Mouse (Mus musculus): ENCODE data around the gene Vmn1r57.
"Not testable (repeated sequence)": the region's sequence is repeated elsewhere in the genome, so short reads cannot be mapped to it uniquely, and the experiment has no call there.

Gene Vmn1r57

DNA sequence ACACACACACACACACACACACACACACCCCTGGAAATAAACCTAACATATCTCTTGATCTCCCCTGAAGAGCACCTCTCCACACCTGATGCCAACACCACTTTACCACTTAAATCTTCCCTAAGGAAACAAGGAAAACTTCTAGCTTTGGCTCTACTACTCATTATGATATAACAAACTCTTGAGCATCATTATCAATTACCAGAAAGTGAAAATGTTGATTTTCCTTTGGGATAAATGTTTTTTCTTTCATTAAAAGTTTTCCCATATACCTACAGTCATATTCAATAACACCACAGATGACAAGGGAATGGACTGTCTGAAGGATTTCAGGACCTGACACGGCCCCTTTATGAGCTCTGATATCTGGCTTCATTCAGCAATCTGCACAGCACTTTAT, at the start of gene Vmn1r57:
Vmn1r57 (plus strand) TSS at position 301 of the 400 bp plus-strand sequence.
- DNase-seq (ENCODE audit: low spot score): not testable (repeated sequence)

DNA sequence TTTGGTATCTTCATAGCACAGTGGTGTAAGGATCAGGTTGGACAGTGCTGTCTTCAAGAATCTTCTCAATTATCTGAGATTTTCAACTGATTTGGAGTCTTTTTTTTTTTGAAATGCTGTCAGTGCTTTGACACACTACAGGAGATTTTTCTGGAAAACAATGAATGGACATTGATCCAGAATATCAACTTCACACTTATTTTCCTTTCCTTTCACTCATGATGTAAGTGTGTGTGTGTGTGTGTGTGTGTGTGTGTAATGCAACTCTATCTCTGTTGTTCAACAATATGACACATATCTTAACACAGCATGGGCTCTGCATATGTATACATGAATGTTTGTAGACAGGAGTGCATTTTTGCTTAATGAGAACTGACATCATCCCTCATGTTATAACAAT, 21.6 kb upstream of the Vmn1r57 start, which contains the start of gene Vmn1r56:
Vmn1r56 (minus strand) TSS at position 101 of the 400 bp plus-strand sequence.
- DNase-seq (ENCODE audit: low spot score): not testable (repeated sequence)

DNA sequence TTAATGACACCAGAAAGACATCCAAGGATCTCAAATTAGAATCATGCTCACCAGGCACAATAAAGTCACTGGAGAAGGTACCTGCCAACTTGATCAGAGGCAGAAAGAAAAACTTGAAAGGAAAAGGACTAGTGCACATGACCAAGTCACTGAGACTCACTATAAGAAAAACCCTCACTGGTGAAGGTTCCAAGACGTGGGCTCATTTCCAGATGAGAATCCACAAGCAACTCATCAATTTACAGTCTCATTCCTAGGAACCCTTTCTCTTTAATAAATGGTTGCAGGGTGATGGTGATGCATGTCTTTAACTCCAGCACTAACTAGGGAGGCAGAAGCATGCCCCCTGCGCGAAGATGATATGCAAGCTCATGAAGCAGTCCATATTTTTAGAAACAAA, 44.8 kb downstream of the Vmn1r57 start:
- DNase-seq (ENCODE audit: low spot score): no peak

Measured in c-Kit-positive CD71-positive TER-119-positive erythroid progenitor cells, embryonic 14.5 days (primary cell).